Mouse (Mus musculus) small intestine, adult 2 months (tissue): ENCODE results near the gene Luzp2. TPM values are rescaled to one million over a fixed set of nuclear protein-coding genes. Genes with fewer than 3 reads are reported as not detected.

ENCODE experiments used
- H3K27ac ChIP-seq: fragments of 200-500 bp; 2 replicates; pipeline ENCODE4 v1.5.1; 2012; ENCODE audit warnings: low read depth, low read length, control low read depth, inconsistent platforms; ENCODE audit not compliant: insufficient read depth
- H3K27me3 ChIP-seq: fragments of 200-500 bp; 2 replicates; pipeline ENCODE4 v1.6.1; 2012; ENCODE audit warnings: mild to moderate bottlenecking, moderate library complexity, low read length, inconsistent platforms; ENCODE audit not compliant: control insufficient read depth, insufficient read depth
- H3K36me3 ChIP-seq: fragments of 200-500 bp; 2 replicates; pipeline ENCODE4 v1.6.1; 2012; ENCODE audit warnings: mild to moderate bottlenecking, low read length, control low read depth, inconsistent platforms; ENCODE audit not compliant: control insufficient read depth, insufficient read depth
- H3K4me1 ChIP-seq: fragments of 200-500 bp; 2 replicates; pipeline ENCODE4 v1.6.1; 2012; ENCODE audit warnings: low read length, inconsistent platforms, mixed read lengths; ENCODE audit not compliant: control insufficient read depth, insufficient read depth, insufficient read length
- H3K4me3 ChIP-seq: fragments of 200-500 bp; 2 replicates; pipeline ENCODE4 v1.5.1; 2012; ENCODE audit warnings: low read depth, mild to moderate bottlenecking, control low read depth, inconsistent platforms, low read length, moderate library complexity
- CTCF ChIP-seq: fragments of 200-500 bp; IDR thresholded peaks from 2 replicates; pipeline ENCODE4 v1.5.1; 2012; ENCODE audit warnings: low read depth, mild to moderate bottlenecking, control low read depth, inconsistent platforms, low read length, moderate library complexity, mixed read lengths; ENCODE audit not compliant: insufficient replicate concordance, insufficient read length; ENCODE audit errors: extremely low read depth
- POLR2A ChIP-seq: fragments of 200-500 bp; IDR thresholded peaks from 2 replicates; pipeline ENCODE4 v1.6.1; 2012; ENCODE audit warnings: low read depth, mild to moderate bottlenecking, control low read depth, inconsistent platforms, low read length, moderate library complexity
- WGBS: fragments of 180-500 bp; shearing (Covaris S2); methylation state at CpG from one replicate; pipeline ENCODE4 v1.1.7; 2018; 5-methylcytosine and 5-hydroxymethylcytosine counted together
- polyA plus RNA-seq: library from polyadenylated mRNA; depleted of rRNA; stranded (reverse); fragments of >200 nt; gene quantifications from 2 replicates; pipeline ENCODE4 v1.2.3, GENCODE M21; 2012

Gene Luzp2
- polyA plus RNA-seq, 1 experiment = not detected

DNA sequence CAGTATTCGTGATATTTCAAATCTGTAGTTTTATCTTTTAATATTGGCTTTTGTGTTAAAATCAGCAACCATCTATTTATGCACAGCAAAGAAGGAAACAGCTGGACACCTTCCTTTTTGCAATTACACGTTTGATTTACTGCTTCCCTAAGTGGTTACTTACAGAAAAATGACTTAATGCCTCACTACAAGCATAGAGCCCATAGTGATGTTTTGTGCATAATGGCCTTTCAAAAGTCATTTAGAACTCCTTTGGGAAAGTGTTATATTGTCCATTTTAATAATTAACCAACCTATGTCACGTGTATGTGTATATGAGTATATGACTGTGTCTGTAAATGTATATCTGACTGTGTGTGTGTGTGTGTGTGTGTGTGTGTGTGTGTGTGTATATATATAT is 63.3 kb downstream of the Luzp2 start:
- no peaks in the 10 kb centered on the region for H3K4me1 ChIP-seq
- WGBS = 54% methylated on average over 3 of the region's 3 CpGs
- H3K4me3 ChIP-seq = no peak overlapping the region
- TF ChIP-seq POLR2A = no peak
- no peak for TF ChIP-seq CTCF
- no peaks in the 10 kb centered on the region for H3K27me3 ChIP-seq
- H3K27ac ChIP-seq = no peak overlapping the region
- H3K36me3 ChIP-seq = no peaks in the 10 kb centered on the region

DNA sequence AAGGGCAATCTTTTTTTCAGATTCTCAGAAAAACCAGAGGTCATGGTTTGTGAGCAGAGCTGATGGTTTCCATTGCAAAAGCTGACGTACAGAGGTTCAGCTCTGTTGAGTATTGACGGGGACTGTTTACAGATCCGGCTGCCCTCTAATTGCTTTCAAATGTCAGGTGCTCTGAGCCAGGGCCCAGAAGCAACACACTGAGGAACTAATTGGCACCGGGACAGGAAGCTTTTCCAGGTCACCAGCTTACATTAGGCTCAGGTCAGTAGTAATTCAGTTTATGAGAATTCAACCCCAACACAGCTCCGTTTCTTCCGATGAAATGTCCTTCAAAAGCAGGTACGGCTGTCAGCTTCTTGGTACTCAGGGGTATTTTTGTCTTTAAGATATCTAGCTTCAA is 74.7 kb downstream of the Luzp2 start:
- no peak overlapping the region for H3K4me3 ChIP-seq
- H3K27ac ChIP-seq = no peak overlapping the region
- 75% methylated on average over 7 of the region's 7 CpGs for WGBS
- TF ChIP-seq POLR2A (no peak), CTCF (no peak)
- no peaks in the 10 kb centered on the region for H3K4me1 ChIP-seq
- no peaks in the 10 kb centered on the region for H3K27me3 ChIP-seq
- no peaks in the 10 kb centered on the region for H3K36me3 ChIP-seq

DNA sequence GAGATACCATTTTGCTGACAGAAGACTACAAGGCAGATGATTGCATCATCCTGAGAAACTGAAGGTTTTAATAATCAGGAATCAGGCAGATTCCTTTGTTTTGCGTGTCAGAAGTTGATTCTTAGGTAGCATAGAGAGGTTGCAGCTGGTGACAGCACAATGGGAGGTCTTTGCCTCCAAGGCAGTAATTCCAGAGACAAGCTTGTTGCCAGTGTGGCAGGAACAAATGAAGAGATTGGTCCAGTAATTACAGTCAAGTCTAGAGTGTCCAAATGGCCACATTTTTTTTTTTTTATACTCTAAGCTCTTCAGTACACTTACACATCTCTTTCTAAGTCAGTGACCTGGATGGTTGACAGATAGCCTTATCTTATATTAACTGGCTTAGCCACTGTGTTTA is 78.7 kb downstream of the Luzp2 start:
- TF ChIP-seq POLR2A (no peak), CTCF (no peak)
- H3K4me1 ChIP-seq = no peaks in the 10 kb centered on the region
- no peaks in the 10 kb centered on the region for H3K27me3 ChIP-seq
- no peaks in the 10 kb centered on the region for H3K36me3 ChIP-seq
- H3K4me3 ChIP-seq = no peak overlapping the region
- no peak overlapping the region for H3K27ac ChIP-seq
- 61% methylated on average over 1 of the region's 1 CpGs for WGBS

DNA sequence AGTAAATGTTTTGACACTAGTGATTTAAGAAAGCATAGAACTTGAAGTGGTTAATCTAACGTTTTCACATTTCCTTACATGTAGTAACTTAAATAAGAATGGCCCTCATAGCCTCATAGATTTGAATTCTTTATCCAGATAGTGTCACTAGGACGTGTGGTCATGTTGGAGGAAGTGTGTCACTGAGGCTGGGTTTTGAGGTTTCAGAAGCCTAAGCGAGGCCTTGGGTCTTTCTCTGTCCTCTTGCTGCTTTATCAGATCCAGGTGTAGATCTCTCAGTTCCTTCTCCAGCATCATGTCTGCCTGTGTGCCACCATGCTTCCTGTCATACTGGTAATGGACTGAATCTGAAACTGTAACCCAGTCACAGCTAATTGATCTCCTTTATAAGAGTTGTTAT is 86.7 kb downstream of the Luzp2 start:
- no peak overlapping the region for H3K27ac ChIP-seq
- no peaks in the 10 kb centered on the region for H3K4me1 ChIP-seq
- TF ChIP-seq CTCF = no peak
- TF ChIP-seq POLR2A = no peak
- no peaks in the 10 kb centered on the region for H3K27me3 ChIP-seq
- no peaks in the 10 kb centered on the region for H3K36me3 ChIP-seq
- H3K4me3 ChIP-seq = no peak overlapping the region
- 53% methylated on average over 3 of the region's 3 CpGs for WGBS

DNA sequence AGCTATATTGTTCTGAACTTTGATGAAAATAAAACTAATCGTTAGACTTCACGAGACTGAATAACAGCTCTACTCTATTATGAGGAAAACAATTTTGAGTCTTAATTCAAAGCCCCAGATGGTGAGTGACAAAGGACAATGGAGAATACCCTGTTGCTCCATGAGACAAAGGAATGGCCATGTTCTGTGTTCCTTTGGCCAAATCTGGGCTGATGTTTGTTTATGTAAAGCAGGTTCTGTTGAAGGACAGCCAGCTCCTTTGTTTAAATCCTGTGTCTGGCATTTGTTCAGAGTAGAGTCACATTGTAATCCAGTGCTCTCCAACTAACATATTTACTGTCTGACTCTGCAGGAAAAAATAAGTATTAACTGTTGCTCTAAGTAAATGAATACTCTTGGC is 121.5 kb downstream of the Luzp2 start:
- WGBS = 85% methylated on average over 2 of the region's 2 CpGs
- H3K27me3 ChIP-seq = no peaks in the 10 kb centered on the region

DNA sequence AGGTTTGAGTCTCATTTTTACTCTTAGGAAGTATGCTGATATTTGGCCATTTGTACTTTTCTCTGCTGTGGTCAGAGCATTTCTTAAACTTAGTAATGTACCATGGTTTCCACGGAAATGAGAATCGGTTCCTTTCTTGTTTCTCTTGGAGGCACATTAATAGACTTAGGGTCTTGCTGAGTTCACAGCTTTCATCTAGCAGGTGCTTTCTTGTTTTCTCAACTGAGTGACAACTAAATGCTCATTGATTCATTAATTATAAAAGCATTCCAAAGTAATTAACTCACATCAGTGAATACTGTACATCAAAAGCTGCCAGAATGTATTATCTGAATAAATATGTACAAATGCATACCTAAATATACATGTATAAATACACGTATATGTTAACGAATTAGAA is 127.4 kb downstream of the Luzp2 start:
- WGBS = 87% methylated on average over 4 of the region's 4 CpGs
- H3K27ac ChIP-seq = no peak overlapping the region

More for the DNA sequence above, 121.5 kb downstream of the Luzp2 start:
- Histone ChIP-seq H3K4me1 (no peaks in the 10 kb centered on the region), H3K36me3 (no peaks in the 10 kb centered on the region), H3K4me3 (no peak overlapping the region), H3K27ac (no peak overlapping the region)
- TF ChIP-seq CTCF (no peak), POLR2A (no peak)

DNA sequence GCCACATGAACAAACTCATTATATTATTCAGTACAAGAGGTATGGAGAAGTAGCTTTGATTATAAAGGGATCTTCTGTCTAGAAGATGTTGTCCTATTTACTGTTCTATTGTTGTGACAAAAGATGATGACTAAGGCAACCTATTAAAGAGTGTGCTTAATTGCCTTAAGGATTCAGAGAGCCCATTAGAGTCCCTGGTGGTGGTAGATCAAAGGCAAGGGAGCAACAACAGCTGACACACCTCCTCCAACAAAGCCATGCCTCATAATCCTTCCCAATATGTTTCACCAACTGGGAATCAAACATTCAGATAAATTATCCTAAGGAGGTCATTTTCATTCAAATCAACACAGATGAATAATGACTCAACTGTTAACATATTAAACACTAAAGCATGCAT is 142.1 kb downstream of the Luzp2 start:
- no peak overlapping the region for H3K27ac ChIP-seq
- no peaks in the 10 kb centered on the region for H3K27me3 ChIP-seq
- TF ChIP-seq POLR2A = no peak
- TF ChIP-seq CTCF = no peak
- H3K4me1 ChIP-seq = no peaks in the 10 kb centered on the region
- no peak overlapping the region for H3K4me3 ChIP-seq
- H3K36me3 ChIP-seq = no peaks in the 10 kb centered on the region

More for the DNA sequence above, 127.4 kb downstream of the Luzp2 start:
- no peaks in the 10 kb centered on the region for H3K4me1 ChIP-seq
- H3K27me3 ChIP-seq = no peaks in the 10 kb centered on the region
- TF ChIP-seq CTCF = no peak
- no peaks in the 10 kb centered on the region for H3K36me3 ChIP-seq
- no peak overlapping the region for H3K4me3 ChIP-seq

DNA sequence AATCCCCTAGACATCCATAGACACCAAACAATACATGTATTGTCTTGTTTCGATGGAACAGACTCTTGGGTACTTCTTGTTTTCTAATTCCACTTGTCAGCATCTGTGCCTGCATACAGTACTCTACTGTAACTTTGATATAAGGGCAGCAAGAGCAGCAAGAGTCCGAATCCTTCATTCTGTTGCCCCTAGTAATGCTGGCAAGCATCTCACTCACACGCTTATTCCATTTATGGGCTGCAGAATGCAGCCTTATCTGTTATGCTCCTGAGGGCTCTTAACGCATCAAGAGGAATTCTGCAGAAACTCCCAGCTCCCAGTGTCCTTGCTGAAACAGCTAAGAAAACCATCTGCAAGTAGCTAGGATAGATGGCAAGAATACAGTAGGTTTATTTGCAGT is 145.3 kb downstream of the Luzp2 start:
- TF ChIP-seq CTCF (no peak), POLR2A (no peak)
- Histone ChIP-seq H3K36me3 (no peaks in the 10 kb centered on the region), H3K27ac (no peak overlapping the region), H3K27me3 (no peaks in the 10 kb centered on the region), H3K4me1 (no peaks in the 10 kb centered on the region), H3K4me3 (no peak overlapping the region)
- 61% methylated on average over 4 of the region's 4 CpGs for WGBS
